Mouse (Mus musculus) lung, adult 2 months (tissue): ENCODE results near the gene Lyzl6. TPM values are rescaled to one million over a fixed set of nuclear protein-coding genes. Genes with fewer than 3 reads are reported as not detected.

Experiments used
- DNase-seq: peaks from one replicate; pipeline ENCODE4 v3.0.0; 2022
- H3K4me1 ChIP-seq: fragments of 200-500 bp; 2 replicates; pipeline ENCODE4 v1.6.1; 2011; ENCODE audit warnings: low read length; ENCODE audit not compliant: control insufficient read depth, insufficient read depth
- H3K4me3 ChIP-seq: fragments of 200-500 bp; replicated peaks from 2 replicates; pipeline ENCODE3; 2011; ENCODE audit warnings: low read depth, mild to moderate bottlenecking, control low read depth, low read length; ENCODE audit errors: extremely low read depth
- CTCF ChIP-seq: fragments of 200-500 bp; IDR thresholded peaks from 2 replicates; pipeline ENCODE4 v1.5.1; 2011; ENCODE audit warnings: mild to moderate bottlenecking, low read length, control low read depth; ENCODE audit not compliant: insufficient read depth
- POLR2A ChIP-seq: fragments of 200-500 bp; IDR thresholded peaks from 2 replicates; pipeline ENCODE4 v1.6.1; 2011; ENCODE audit warnings: low read depth, mild to moderate bottlenecking, control low read depth, low read length, borderline replicate concordance; ENCODE audit errors: extremely low read depth
- WGBS: fragments of 180-500 bp; shearing (Covaris S2); methylation state at CpG from one replicate; pipeline ENCODE4 v1.1.7; 2018; 5-methylcytosine and 5-hydroxymethylcytosine counted together
- polyA plus RNA-seq: library from polyadenylated mRNA; depleted of rRNA; stranded (reverse); fragments of >200 nt; gene quantifications from 2 replicates; pipeline ENCODE4 v1.2.3, GENCODE M21; 2012

Gene Lyzl6
- polyA plus RNA-seq, 1 experiment = not detected

DNA sequence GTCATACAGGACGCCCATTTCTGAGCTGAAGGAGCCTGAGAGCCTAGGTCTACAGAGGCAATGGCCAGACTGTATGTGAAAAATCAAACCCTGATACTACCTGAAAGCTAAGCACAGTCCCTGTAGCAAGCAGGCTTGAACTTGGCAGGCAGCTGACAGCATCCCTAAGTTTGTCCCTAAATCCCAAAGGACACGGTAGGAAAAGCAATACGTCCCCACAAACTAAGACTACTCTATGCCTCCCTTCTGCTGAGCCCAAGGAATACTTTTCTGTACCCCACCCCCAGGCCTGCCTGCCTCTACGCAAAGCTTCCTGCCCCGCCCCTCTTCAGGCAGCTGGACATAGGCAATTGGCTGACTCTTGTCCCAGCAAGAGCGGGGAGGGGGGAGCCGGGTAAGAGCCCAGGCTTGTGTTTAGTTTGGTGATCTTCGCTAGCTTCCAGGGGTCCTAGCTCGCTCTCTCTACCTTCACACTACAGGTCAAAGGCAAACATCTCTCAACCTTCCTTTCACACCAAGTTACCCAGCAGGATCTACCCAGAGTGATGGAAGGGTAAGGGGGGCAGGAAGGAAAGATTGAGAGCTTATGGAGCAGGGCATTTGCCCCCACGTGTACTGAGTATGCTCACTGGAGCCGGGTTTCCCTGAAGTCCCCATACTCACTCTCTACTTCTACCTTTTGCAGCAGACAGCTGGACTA, 9.4 kb upstream of the Lyzl6 start:
- DNase-seq = no peak
- Histone ChIP-seq H3K4me3 (no peak overlapping the region), H3K4me1 (peaks cover 3% of the 10 kb centered on the region; the same call in 1 of the 2 replicates)
- 14% methylated on average over 11 of the region's 11 CpGs for WGBS
- TF ChIP-seq POLR2A (no peak), CTCF (no peak)

DNA sequence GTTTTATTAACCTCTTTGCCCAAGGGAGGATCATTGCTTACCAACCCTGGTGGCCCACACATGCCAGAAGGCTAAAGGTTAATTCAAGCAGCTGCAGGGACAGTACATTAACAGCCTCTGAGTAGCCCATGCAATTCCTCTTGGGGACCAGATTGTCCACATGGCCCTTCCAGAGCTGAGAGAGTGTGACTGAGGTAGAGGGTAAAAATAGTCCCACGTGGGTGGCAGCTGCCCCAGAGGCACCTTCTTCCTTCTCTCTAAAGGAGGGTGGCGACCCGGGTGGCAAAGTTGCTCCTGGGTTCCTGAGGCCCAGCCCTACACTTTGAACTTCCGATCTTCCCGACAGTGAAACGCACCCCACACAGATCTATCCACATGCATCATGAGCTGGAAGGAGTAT, 7.6 kb upstream of the Lyzl6 start:
- H3K4me1 ChIP-seq = peaks cover 3% of the 10 kb centered on the region; the same call in 1 of the 2 replicates
- H3K4me3 ChIP-seq = no peak overlapping the region
- 80% methylated on average over 6 of the region's 6 CpGs for WGBS
- TF ChIP-seq POLR2A (no peak), CTCF (no peak)
- DNase-seq = no peak

DNA sequence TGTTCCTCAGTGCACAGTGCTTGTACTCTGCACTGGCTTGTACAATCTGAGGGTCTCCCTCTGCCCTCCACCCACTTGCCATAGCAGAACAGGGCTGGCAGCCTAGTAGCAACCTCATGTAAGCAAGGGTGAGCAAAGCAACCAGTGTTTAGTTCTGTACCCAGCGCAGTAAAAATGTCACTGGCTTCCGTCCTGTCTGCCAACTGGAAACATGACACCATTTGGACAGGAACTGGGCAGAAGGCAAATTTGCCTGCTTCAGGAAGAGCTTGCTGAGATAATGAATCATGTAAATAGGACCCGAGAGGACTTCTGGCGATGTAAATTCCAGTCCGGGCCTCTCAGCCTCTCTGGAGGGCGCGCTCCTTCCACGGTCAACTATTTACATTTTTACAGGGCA, 7.0 kb upstream of the Lyzl6 start:
- DNase-seq = no peak
- H3K4me3 ChIP-seq = no peak overlapping the region
- WGBS = 34% methylated on average over 8 of the region's 8 CpGs
- TF ChIP-seq POLR2A = no peak
- no peak for TF ChIP-seq CTCF
- H3K4me1 ChIP-seq = peaks cover 3% of the 10 kb centered on the region; the same call in 1 of the 2 replicates

DNA sequence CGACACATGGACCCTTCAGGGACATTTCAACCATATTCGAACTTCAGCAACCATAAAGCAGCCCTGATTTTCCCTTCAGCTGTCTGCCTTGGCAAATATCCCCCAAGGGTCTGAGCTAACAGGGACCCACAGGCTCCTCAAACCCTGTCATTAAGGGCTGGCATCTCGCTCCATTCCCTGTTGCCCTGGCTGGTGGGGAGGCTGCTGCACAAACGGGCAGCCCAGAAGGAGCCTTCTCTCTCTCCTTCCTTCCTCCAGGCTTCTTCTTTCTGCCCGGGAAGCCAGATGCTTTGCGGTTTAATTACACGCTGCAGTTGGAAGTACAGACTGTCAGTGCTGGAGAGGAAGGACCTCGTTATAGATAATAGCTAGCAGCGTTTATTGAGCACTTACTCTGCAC, 4.5 kb upstream of the Lyzl6 start:
- TF ChIP-seq CTCF (no peak), POLR2A (no peak)

DNA sequence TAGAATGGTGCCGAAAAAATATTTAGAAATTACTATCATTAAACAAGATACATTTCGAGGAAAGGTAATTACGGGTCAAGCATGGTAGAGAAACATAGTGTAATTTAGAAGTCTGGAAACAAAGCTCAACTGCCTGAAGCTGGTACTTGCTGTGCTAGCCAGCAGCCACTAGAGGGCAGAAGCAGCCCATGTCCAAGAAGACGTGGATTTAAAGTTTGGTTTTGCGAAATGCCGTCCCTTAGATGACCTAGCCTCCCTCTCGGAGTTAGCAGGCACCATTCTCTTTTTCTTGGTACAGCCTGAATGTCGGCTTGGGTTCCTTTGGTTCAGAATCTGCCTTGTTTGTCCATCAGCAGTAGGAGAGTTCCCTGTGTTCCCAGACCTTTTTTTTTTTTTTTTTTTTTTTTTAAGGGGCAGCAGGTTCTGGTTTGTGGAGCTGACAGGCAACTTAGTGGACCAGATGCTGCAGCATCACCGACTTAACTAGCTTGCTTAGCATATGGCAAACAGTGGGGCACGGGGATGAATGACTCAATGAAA, 787 bp upstream of the Lyzl6 start:
- Histone ChIP-seq H3K4me1 (no peaks in the 10 kb centered on the region), H3K4me3 (no peak overlapping the region)
- WGBS = 3% methylated on average over 10 of the region's 10 CpGs
- TF ChIP-seq CTCF = peak; percentile 99
- TF ChIP-seq POLR2A = no peak
- DNase-seq = peak; percentile 36

More for the DNA sequence above, 4.5 kb upstream of the Lyzl6 start:
- WGBS = 70% methylated on average over 9 of the region's 9 CpGs
- no peak for DNase-seq
- no peaks in the 10 kb centered on the region for H3K4me1 ChIP-seq
- no peak overlapping the region for H3K4me3 ChIP-seq

DNA sequence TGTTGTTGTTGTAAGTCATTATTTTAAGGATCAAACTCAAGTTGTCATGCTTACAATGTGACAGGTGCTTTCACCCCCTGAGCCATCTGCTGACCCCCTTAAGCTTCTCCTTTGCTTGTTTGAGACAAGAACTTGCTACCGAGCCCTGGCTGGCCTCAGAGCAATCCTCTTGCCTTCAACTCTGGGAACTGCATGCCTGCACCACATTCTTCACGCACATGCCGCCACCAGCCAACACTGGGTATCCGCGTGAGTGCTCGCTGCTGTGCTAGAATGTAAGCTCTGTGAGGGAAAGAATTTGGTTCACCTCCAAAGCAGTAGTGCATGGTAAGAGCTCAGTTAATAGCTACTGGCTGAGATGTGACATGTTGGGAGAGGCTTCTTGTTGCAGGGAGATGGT, 2.4 kb downstream of the Lyzl6 start:
- WGBS = 78% methylated on average over 6 of the region's 6 CpGs
- TF ChIP-seq POLR2A (no peak), CTCF (no peak)
- no peak for DNase-seq
- no peaks in the 10 kb centered on the region for H3K4me1 ChIP-seq
- no peak overlapping the region for H3K4me3 ChIP-seq

DNA sequence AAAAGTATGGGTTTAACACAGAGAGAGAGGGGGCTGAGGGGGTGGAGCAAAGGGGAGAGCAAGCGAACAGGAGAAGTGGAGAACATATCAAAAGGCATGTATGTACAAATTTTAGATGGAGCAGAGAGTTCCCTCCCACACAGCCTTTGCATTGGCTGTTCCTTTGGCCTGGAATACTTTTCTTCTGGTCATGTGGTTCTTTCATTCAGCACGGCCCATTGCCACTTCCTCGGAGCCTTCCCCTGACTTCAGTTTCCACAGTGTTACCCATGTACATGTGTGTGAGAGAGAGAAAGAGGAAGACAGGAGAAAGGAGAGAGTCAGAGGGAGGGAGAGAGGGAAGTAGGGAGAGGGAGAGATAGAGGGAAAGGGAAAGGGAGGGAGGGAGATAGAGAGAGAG, 3.2 kb downstream of the Lyzl6 start:
- no peaks in the 10 kb centered on the region for H3K4me1 ChIP-seq
- TF ChIP-seq POLR2A = no peak
- WGBS = 62% methylated on average over 3 of the region's 3 CpGs
- H3K4me3 ChIP-seq = no peak overlapping the region
- no peak for DNase-seq

DNA sequence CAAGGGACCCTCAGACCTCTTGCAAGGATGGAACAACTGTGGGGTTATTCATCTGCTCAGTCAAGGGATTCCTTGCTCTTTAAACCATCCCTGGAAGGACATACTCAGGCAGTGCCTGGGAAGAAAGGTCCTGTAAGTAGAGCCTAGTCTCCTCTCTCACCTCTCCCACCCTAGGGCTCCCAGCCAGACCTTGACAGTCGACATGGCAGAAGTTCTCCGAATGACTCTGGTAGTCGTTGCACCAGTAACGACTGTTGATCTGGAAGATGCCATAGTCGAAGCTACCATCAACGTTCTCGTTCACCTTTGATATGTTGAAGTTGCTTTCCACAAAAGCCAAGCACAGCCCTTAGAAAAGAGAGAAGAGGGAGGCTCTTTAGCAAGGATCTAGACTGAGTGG, 3.9 kb downstream of the Lyzl6 start:
- DNase-seq = no peak
- WGBS = 80% methylated on average over 7 of the region's 7 CpGs
- H3K4me3 ChIP-seq = no peak overlapping the region
- no peaks in the 10 kb centered on the region for H3K4me1 ChIP-seq
- no peak for TF ChIP-seq POLR2A
- no peak for TF ChIP-seq CTCF

DNA sequence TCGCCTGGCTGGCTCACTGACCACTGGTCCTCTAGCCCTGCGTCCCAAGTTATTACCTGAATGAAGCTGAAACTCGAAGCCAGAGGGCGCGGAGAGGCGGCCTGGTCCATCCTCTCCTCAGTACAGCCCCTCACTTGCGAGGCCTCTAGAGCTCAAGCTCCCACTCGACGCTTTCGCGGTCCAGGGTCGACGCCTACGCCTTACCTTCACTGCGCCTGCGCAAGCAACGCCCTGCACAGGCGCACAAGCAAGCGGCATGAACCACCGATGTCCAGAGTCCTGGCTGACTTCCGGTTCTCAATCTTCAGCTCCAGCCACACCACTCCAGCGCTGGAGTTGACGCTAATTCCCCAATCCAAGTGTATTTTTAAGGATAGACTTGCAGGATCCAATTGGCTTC, 11.2 kb downstream of the Lyzl6 start:
- H3K4me1 ChIP-seq = no peaks in the 10 kb centered on the region
- WGBS = 76% methylated on average over 23 of the region's 23 CpGs
- no peak overlapping the region for H3K4me3 ChIP-seq
- DNase-seq = no peak
- TF ChIP-seq POLR2A (no peak), CTCF (no peak)

DNA sequence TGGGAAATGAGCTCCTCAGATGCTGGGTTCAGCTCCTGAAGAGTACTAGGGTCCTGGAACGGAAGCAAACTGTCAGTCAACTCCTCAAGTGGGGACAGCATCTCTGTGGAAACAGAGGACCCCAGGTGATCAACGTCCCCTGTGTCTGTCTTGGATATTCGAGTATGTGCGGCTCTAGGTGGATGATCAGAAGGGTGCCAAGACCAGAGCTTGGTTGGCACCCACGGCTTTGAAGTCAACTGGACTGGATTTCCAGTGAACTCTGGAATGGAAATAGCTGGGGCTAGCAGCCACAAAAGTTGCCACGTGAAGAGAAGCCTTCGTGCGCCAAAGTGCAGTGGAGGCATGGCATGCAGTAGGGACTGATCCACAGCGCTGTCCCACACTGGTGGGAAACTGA, 17.6 kb downstream of the Lyzl6 start, which contains the start of gene Gm884:
Gene Gm884 (minus strand): TSS at position 101 of the 400 bp plus-strand sequence.
- Histone ChIP-seq H3K4me3 (no peak within 1 kb of the TSS), H3K4me1 (no peaks in the 10 kb centered on the region)
- no peak for DNase-seq
- WGBS = 81% methylated on average over 9 of the region's 9 CpGs
- TF ChIP-seq CTCF = no peak
- TF ChIP-seq POLR2A = no peak
